Mouse (Mus musculus): ENCODE measurements around the gene Kcnt2. TPM values are rescaled to one million over a fixed set of nuclear protein-coding genes. Genes with fewer than 3 reads are reported as not detected.

The Kcnt2 gene
- polyA plus RNA-seq, 1 experiment from 2014 or later = 4.8 TPM

- no peak overlapping the region for H3K27ac ChIP-seq (ENCODE audit: low read depth)
- no peaks in the 10 kb centered on the region for H3K27me3 ChIP-seq (replicated peaks; ENCODE audit: control insufficient read depth, insufficient read depth, low read length)
- no peak overlapping the region for H3K4me3 ChIP-seq (ENCODE audit: low read depth, low read length)
- ATAC-seq (replicated peaks; ENCODE audit: low FRiP score, low TSS enrichment, low read depth) = no peak
- no peaks in the 10 kb centered on the region for H3K36me3 ChIP-seq (ENCODE audit: control insufficient read depth, insufficient read depth, low read length)
- H3K4me1 ChIP-seq (replicated peaks; ENCODE audit: control insufficient read depth, insufficient read depth, low read length) = no peaks in the 10 kb centered on the region
- no peak for DNase-seq (ENCODE audit: low spot score)
- no peak overlapping the region for H3K4me2 ChIP-seq (ENCODE audit: low read length)
- WGBS = 60% methylated on average over 5 of the region's 5 CpGs
- H3K9me3 ChIP-seq (ENCODE audit: control insufficient read depth, low read length) = no peaks in the 10 kb centered on the region
- no peak overlapping the region for H3K9ac ChIP-seq (ENCODE audit: low read length)
Measured at GRCm38 (mm10) chr1:140438176-140438575, 192.2 kb downstream of the Kcnt2 start.

GRCm38 (mm10) chr1:140443904-140444303 lies 197.9 kb downstream of the Kcnt2 start:
- H3K36me3 ChIP-seq (ENCODE audit: control insufficient read depth, insufficient read depth, low read length) = no peaks in the 10 kb centered on the region
- WGBS = 79% methylated on average over 1 of the region's 1 CpGs
- no peaks in the 10 kb centered on the region for H3K9me3 ChIP-seq (ENCODE audit: control insufficient read depth, low read length)
- H3K9ac ChIP-seq (ENCODE audit: low read length) = no peak overlapping the region
- H3K27me3 ChIP-seq (replicated peaks; ENCODE audit: control insufficient read depth, insufficient read depth, low read length) = no peaks in the 10 kb centered on the region
- no peak for ATAC-seq (replicated peaks; ENCODE audit: low FRiP score, low TSS enrichment, low read depth)
- no peaks in the 10 kb centered on the region for H3K4me1 ChIP-seq (replicated peaks; ENCODE audit: control insufficient read depth, insufficient read depth, low read length)
- H3K27ac ChIP-seq (ENCODE audit: low read depth) = no peak overlapping the region
- H3K4me2 ChIP-seq (ENCODE audit: low read length) = no peak overlapping the region
- no peak for DNase-seq (ENCODE audit: low spot score)
- no peak overlapping the region for H3K4me3 ChIP-seq (ENCODE audit: low read depth, low read length)

- Histone ChIP-seq H3K9me3 (ENCODE audit: control insufficient read depth, low read length) (no peaks in the 10 kb centered on the region), H3K9ac (ENCODE audit: low read length) (no peak overlapping the region), H3K27me3 (replicated peaks; ENCODE audit: control insufficient read depth, insufficient read depth, low read length) (no peaks in the 10 kb centered on the region), H3K4me3 (ENCODE audit: low read depth, low read length) (no peak overlapping the region), H3K36me3 (ENCODE audit: control insufficient read depth, insufficient read depth, low read length) (no peaks in the 10 kb centered on the region), H3K4me1 (replicated peaks; ENCODE audit: control insufficient read depth, insufficient read depth, low read length) (no peaks in the 10 kb centered on the region), H3K27ac (ENCODE audit: low read depth) (no peak overlapping the region), H3K4me2 (ENCODE audit: low read length) (no peak overlapping the region)
- no peak for DNase-seq (ENCODE audit: low spot score)
- no peak for ATAC-seq (replicated peaks; ENCODE audit: low FRiP score, low TSS enrichment, low read depth)
- WGBS = 81% methylated on average over 5 of the region's 5 CpGs
Measured at GRCm38 (mm10) chr1:140444394-140444793, 198.4 kb downstream of the Kcnt2 start.

- H3K27me3 ChIP-seq (replicated peaks; ENCODE audit: control insufficient read depth, insufficient read depth, low read length) = no peaks in the 10 kb centered on the region
- no peak overlapping the region for H3K27ac ChIP-seq (ENCODE audit: low read depth)
- 63% methylated on average over 3 of the region's 3 CpGs for WGBS
- no peak overlapping the region for H3K4me2 ChIP-seq (ENCODE audit: low read length)
- no peaks in the 10 kb centered on the region for H3K36me3 ChIP-seq (ENCODE audit: control insufficient read depth, insufficient read depth, low read length)
- ATAC-seq (replicated peaks; ENCODE audit: low FRiP score, low TSS enrichment, low read depth) (no peak), DNase-seq (ENCODE audit: low spot score) (no peak)
- no peaks in the 10 kb centered on the region for H3K9me3 ChIP-seq (ENCODE audit: control insufficient read depth, low read length)
- H3K9ac ChIP-seq (ENCODE audit: low read length) = no peak overlapping the region
- no peak overlapping the region for H3K4me3 ChIP-seq (ENCODE audit: low read depth, low read length)
- no peaks in the 10 kb centered on the region for H3K4me1 ChIP-seq (replicated peaks; ENCODE audit: control insufficient read depth, insufficient read depth, low read length)
Measured at GRCm38 (mm10) chr1:140451461-140451860, 205.5 kb downstream of the Kcnt2 start.

GRCm38 (mm10) chr1:140451924-140452323 lies 206.0 kb downstream of the Kcnt2 start:
- no peak overlapping the region for H3K27ac ChIP-seq (ENCODE audit: low read depth)
- no peak overlapping the region for H3K4me2 ChIP-seq (ENCODE audit: low read length)
- H3K27me3 ChIP-seq (replicated peaks; ENCODE audit: control insufficient read depth, insufficient read depth, low read length) = no peaks in the 10 kb centered on the region
- H3K9me3 ChIP-seq (ENCODE audit: control insufficient read depth, low read length) = no peaks in the 10 kb centered on the region
- no peak for DNase-seq (ENCODE audit: low spot score)
- 46% methylated on average over 1 of the region's 1 CpGs for WGBS
- H3K9ac ChIP-seq (ENCODE audit: low read length) = no peak overlapping the region
- H3K4me1 ChIP-seq (replicated peaks; ENCODE audit: control insufficient read depth, insufficient read depth, low read length) = no peaks in the 10 kb centered on the region
- ATAC-seq (replicated peaks; ENCODE audit: low FRiP score, low TSS enrichment, low read depth) = no peak
- no peaks in the 10 kb centered on the region for H3K36me3 ChIP-seq (ENCODE audit: control insufficient read depth, insufficient read depth, low read length)
- H3K4me3 ChIP-seq (ENCODE audit: low read depth, low read length) = no peak overlapping the region

GRCm38 (mm10) chr1:140455903-140456302 lies 209.9 kb downstream of the Kcnt2 start:
- 41% methylated on average over 2 of the region's 2 CpGs for WGBS
- no peak for ATAC-seq (replicated peaks; ENCODE audit: low FRiP score, low TSS enrichment, low read depth)

GRCm38 (mm10) chr1:140456873-140457272 lies 210.9 kb downstream of the Kcnt2 start:
- Histone ChIP-seq H3K27me3 (replicated peaks; ENCODE audit: control insufficient read depth, insufficient read depth, low read length) (no peaks in the 10 kb centered on the region), H3K27ac (ENCODE audit: low read depth) (no peak overlapping the region), H3K4me3 (ENCODE audit: low read depth, low read length) (no peak overlapping the region), H3K4me2 (ENCODE audit: low read length) (no peak overlapping the region), H3K36me3 (ENCODE audit: control insufficient read depth, insufficient read depth, low read length) (no peaks in the 10 kb centered on the region), H3K9ac (ENCODE audit: low read length) (no peak overlapping the region), H3K4me1 (replicated peaks; ENCODE audit: control insufficient read depth, insufficient read depth, low read length) (no peaks in the 10 kb centered on the region), H3K9me3 (ENCODE audit: control insufficient read depth, low read length) (no peaks in the 10 kb centered on the region)
- no peak for ATAC-seq (replicated peaks; ENCODE audit: low FRiP score, low TSS enrichment, low read depth)
- no peak for DNase-seq (ENCODE audit: low spot score)
- 88% methylated on average over 2 of the region's 2 CpGs for WGBS

More at GRCm38 (mm10) chr1:140455903-140456302, 209.9 kb downstream of the Kcnt2 start:
- no peak overlapping the region for H3K9ac ChIP-seq (ENCODE audit: low read length)
- no peak overlapping the region for H3K27ac ChIP-seq (ENCODE audit: low read depth)
- no peaks in the 10 kb centered on the region for H3K27me3 ChIP-seq (replicated peaks; ENCODE audit: control insufficient read depth, insufficient read depth, low read length)
- H3K36me3 ChIP-seq (ENCODE audit: control insufficient read depth, insufficient read depth, low read length) = no peaks in the 10 kb centered on the region
- no peaks in the 10 kb centered on the region for H3K9me3 ChIP-seq (ENCODE audit: control insufficient read depth, low read length)
- DNase-seq (ENCODE audit: low spot score) = no peak
- H3K4me3 ChIP-seq (ENCODE audit: low read depth, low read length) = no peak overlapping the region
- no peak overlapping the region for H3K4me2 ChIP-seq (ENCODE audit: low read length)
- H3K4me1 ChIP-seq (replicated peaks; ENCODE audit: control insufficient read depth, insufficient read depth, low read length) = no peaks in the 10 kb centered on the region

- Histone ChIP-seq H3K27me3 (replicated peaks; ENCODE audit: control insufficient read depth, insufficient read depth, low read length) (no peaks in the 10 kb centered on the region), H3K4me2 (ENCODE audit: low read length) (no peak overlapping the region), H3K9me3 (ENCODE audit: control insufficient read depth, low read length) (no peaks in the 10 kb centered on the region), H3K36me3 (ENCODE audit: control insufficient read depth, insufficient read depth, low read length) (no peaks in the 10 kb centered on the region), H3K4me3 (ENCODE audit: low read depth, low read length) (no peak overlapping the region), H3K4me1 (replicated peaks; ENCODE audit: control insufficient read depth, insufficient read depth, low read length) (no peaks in the 10 kb centered on the region), H3K27ac (ENCODE audit: low read depth) (no peak overlapping the region), H3K9ac (ENCODE audit: low read length) (no peak overlapping the region)
- no peak for ATAC-seq (replicated peaks; ENCODE audit: low FRiP score, low TSS enrichment, low read depth)
- 83% methylated on average over 4 of the region's 4 CpGs for WGBS
- no peak for DNase-seq (ENCODE audit: low spot score)
Measured at GRCm38 (mm10) chr1:140468315-140468714, 222.4 kb downstream of the Kcnt2 start.

- H3K27me3 ChIP-seq (replicated peaks; ENCODE audit: control insufficient read depth, insufficient read depth, low read length) = no peaks in the 10 kb centered on the region
- H3K4me1 ChIP-seq (replicated peaks; ENCODE audit: control insufficient read depth, insufficient read depth, low read length) = no peaks in the 10 kb centered on the region
- no peaks in the 10 kb centered on the region for H3K36me3 ChIP-seq (ENCODE audit: control insufficient read depth, insufficient read depth, low read length)
- WGBS = 87% methylated on average over 1 of the region's 1 CpGs
- H3K27ac ChIP-seq (ENCODE audit: low read depth) = no peak overlapping the region
- no peak overlapping the region for H3K4me3 ChIP-seq (ENCODE audit: low read depth, low read length)
- H3K9me3 ChIP-seq (ENCODE audit: control insufficient read depth, low read length) = no peaks in the 10 kb centered on the region
- H3K4me2 ChIP-seq (ENCODE audit: low read length) = no peak overlapping the region
- ATAC-seq (replicated peaks; ENCODE audit: low FRiP score, low TSS enrichment, low read depth) = no peak
- no peak overlapping the region for H3K9ac ChIP-seq (ENCODE audit: low read length)
- no peak for DNase-seq (ENCODE audit: low spot score)
Measured at GRCm38 (mm10) chr1:140469586-140469985, 223.6 kb downstream of the Kcnt2 start.

Data from intestine, embryonic 14.5 days (tissue).